Mouse (Mus musculus) bone marrow, adult 2 months (tissue): ENCODE measurements around the gene Meiob. TPM values are rescaled to one million over a fixed set of nuclear protein-coding genes. Genes with fewer than 3 reads are reported as not detected.

Source experiments
- H3K27ac ChIP-seq: fragments of 200-500 bp; 2 replicates; pipeline ENCODE4 v1.5.1; 2012; ENCODE audit warnings: low read depth, mild to moderate bottlenecking, control low read depth, inconsistent platforms, low read length; ENCODE audit not compliant: control insufficient read depth, poor library complexity, insufficient read depth
- H3K4me1 ChIP-seq: fragments of 200-500 bp; 2 replicates; pipeline ENCODE4 v1.6.1; 2011; ENCODE audit warnings: low read length; ENCODE audit not compliant: control insufficient read depth, insufficient read depth
- H3K4me3 ChIP-seq: fragments of 200-500 bp; replicated peaks from 2 replicates; pipeline ENCODE3; 2011; ENCODE audit warnings: mild to moderate bottlenecking, low read depth, low read length, control low read depth; ENCODE audit not compliant: control insufficient read depth
- CTCF ChIP-seq: fragments of 200-500 bp; IDR thresholded peaks from 2 replicates; pipeline ENCODE4 v1.5.1; 2011; ENCODE audit warnings: low read length, control low read depth; ENCODE audit not compliant: control insufficient read depth, insufficient read depth
- POLR2A ChIP-seq: fragments of 200-500 bp; IDR thresholded peaks from 2 replicates; pipeline ENCODE4 v1.6.1; 2011; ENCODE audit warnings: low read depth, mild to moderate bottlenecking, control low read depth, low read length, borderline replicate concordance; ENCODE audit not compliant: control insufficient read depth
- WGBS: fragments of 180-500 bp; shearing (Covaris S2); methylation state at CpG from one replicate; pipeline ENCODE4 v1.1.7; 2018; 5-methylcytosine and 5-hydroxymethylcytosine counted together
- polyA plus RNA-seq: library from polyadenylated mRNA; stranded (reverse); fragments of >200 nt; gene quantifications from 2 replicates; pipeline ENCODE4 v1.2.4, GENCODE M21; 2011; ENCODE audit warnings: low replicate concordance; ENCODE audit not compliant: missing spikeins, insufficient read depth, insufficient read length

The Meiob gene
- polyA plus RNA-seq, 1 experiment = not detected

GRCm38 (mm10) chr17:24812215-24812614 is 8.1 kb downstream of the Meiob start:
- no peak overlapping the region for H3K27ac ChIP-seq
- WGBS = 31% methylated on average over 2 of the region's 2 CpGs
- H3K4me1 ChIP-seq = no peaks in the 10 kb centered on the region; the same call in 1 of the 2 replicates
- TF ChIP-seq POLR2A (no peak), CTCF (no peak)
- no peak overlapping the region for H3K4me3 ChIP-seq

DNA sequence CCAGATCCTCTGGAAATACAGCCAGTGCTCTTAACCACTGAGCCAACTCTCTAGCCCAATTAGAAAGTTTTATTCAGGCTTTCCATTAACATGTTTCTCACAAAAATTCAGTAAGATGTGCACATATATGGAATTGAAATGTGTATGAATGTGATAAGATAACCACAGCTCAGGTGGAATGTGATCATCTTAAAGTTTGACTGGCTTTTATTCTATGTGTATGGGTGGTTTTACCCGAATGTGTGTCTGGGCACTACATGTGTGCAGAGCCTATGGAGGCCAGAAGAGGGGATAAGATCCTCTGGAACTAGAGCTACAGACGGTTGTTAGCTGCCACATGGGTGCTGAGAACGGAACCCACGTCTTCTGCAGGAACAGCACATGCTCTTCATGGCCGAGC is 11.2 kb downstream of the Meiob start:
- Histone ChIP-seq H3K27ac (no peak overlapping the region), H3K4me3 (no peak overlapping the region), H3K4me1 (no peaks in the 10 kb centered on the region; the same call in 1 of the 2 replicates)
- TF ChIP-seq POLR2A (no peak), CTCF (no peak)
- WGBS = 69% methylated on average over 5 of the region's 5 CpGs

- TF ChIP-seq CTCF (no peak), POLR2A (no peak)
- H3K4me3 ChIP-seq = no peak overlapping the region
- 20% methylated on average over 1 of the region's 1 CpGs for WGBS
- no peaks in the 10 kb centered on the region; the same call in 1 of the 2 replicates for H3K4me1 ChIP-seq
- no peak overlapping the region for H3K27ac ChIP-seq
Measured at GRCm38 (mm10) chr17:24817503-24817902, 13.4 kb downstream of the Meiob start.

- TF ChIP-seq CTCF = no peak
- no peak for TF ChIP-seq POLR2A
- H3K27ac ChIP-seq = no peak overlapping the region
- 61% methylated on average over 6 of the region's 6 CpGs for WGBS
Measured at GRCm38 (mm10) chr17:24818172-24818571, 14.1 kb downstream of the Meiob start.

GRCm38 (mm10) chr17:24819469-24819868 is 15.4 kb downstream of the Meiob start:
- no peak for TF ChIP-seq POLR2A
- TF ChIP-seq CTCF = no peak
- Histone ChIP-seq H3K4me3 (no peak overlapping the region), H3K27ac (no peak overlapping the region), H3K4me1 (no peaks in the 10 kb centered on the region; the same call in 1 of the 2 replicates)
- 76% methylated on average over 2 of the region's 2 CpGs for WGBS

More at GRCm38 (mm10) chr17:24818172-24818571, 14.1 kb downstream of the Meiob start:
- Histone ChIP-seq H3K4me1 (no peaks in the 10 kb centered on the region; the same call in 1 of the 2 replicates), H3K4me3 (no peak overlapping the region)

DNA sequence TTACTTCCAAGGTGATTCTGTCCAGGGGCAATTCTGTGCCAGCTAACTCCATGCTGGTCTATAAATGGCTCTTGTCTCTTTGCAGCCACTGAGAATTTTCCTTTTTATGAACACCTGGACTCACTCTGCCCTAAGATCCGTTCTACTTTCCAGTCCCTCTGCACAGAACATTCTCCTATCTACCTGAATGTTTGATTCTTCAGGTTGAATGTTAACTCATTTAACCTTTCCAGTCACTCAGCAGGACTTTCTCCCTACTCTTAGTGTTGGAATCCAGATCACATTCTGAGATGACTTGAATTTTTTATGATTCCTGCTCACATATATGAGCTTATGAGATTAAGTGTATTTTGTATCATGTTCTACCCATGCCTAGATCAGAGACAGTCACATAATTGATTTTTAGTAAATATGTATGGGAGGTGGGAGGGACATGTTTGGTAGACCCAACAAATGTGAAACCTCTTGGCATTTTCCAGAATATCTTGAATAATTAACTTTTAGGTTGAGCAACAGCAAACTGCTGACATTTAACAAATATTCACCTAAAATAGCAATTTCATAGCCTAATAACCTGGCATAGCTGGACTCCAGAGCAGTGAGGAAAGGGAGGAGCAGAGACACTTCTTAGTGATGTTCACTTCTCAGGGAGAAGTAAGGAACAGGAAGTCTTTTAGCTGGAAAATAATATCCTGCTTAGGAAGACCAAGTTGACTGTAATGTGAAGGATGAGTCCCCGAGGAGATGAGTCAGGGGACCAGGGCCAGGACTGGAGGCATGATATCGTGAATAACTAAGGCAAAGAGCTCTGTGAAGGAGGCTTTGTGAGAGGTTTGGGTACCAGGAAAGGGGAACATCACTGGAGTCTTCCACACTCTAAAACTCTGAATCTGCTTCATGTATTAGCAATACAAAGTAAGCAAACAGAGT is 17.5 kb downstream of the Meiob start:
- TF ChIP-seq POLR2A (no peak), CTCF (no peak)
- Histone ChIP-seq H3K27ac (no peak overlapping the region), H3K4me3 (no peak overlapping the region), H3K4me1 (no peaks in the 10 kb centered on the region)
- 52% methylated on average over 3 of the region's 3 CpGs for WGBS

DNA sequence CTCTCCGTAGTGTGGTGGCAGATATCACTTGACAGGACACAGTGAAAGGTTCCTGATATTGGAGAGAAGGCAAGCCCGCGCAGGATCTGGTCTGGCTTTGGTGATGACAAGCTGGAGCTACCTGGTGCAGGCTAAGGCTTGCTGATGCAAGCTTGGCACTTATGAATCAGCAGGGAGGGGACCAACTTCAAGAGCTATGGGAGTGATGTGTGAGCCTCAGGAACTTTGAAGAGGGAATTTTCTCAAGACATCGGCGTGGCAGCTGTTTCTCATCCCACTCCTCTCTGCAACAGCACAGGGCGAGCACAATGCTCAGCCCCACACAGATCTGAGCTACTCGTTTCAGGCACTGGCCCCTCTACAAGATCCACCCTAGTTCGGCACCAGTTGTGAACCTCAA is 35.8 kb downstream of the Meiob start, which contains the start of gene Hagh:
Hagh (plus strand) TSS at position 302 of the 400 bp plus-strand sequence.
- WGBS = 77% methylated on average over 8 of the region's 8 CpGs
- no peak within 1 kb of the TSS for H3K4me3 ChIP-seq
- no peaks in the 10 kb centered on the region for H3K4me1 ChIP-seq
- TF ChIP-seq POLR2A (no peak), CTCF (no peak)
- H3K27ac ChIP-seq = no peak within 1 kb of the TSS

- Histone ChIP-seq H3K4me1 (no peaks in the 10 kb centered on the region), H3K27ac (no peak overlapping the region), H3K4me3 (no peak overlapping the region)
- TF ChIP-seq POLR2A (no peak), CTCF (no peak)
- 33% methylated on average over 5 of the region's 5 CpGs for WGBS
Measured at GRCm38 (mm10) chr17:24840341-24840740, 36.3 kb downstream of the Meiob start.
